Comparison of ENCODE assay signal across 19 mouse cellular contexts in genomic region chr17:3136127-3136526, GRCm38 (mm10). TPM values are rescaled to one million over a fixed set of nuclear protein-coding genes. Genes with fewer than 3 reads are reported as not detected.
A peak's percentile ranks its signal among the peaks of the same experiment; 100 is the strongest.
DNase-seq lines count a peak whose midpoint lies in the region; ATAC-seq lines count a peak whose summit lies in the region.
"Had no signal": no experiment of that assay in that cellular context is flagged by ENCODE, and none has a peak within 500 bp of the region (broad histone marks: within the 10 kb centered on the region; RNA-seq: fewer than 3 reads in every experiment).

No protein-coding gene starts in this region.

- DNase-seq in CD4-positive helper T cell, adult 2 months (ENCODE audit: low read depth, low spot score), result peak; percentile 29
- DNase-seq in CD4-positive, CD25-positive, alpha-beta regulatory T cell, adult 2 months (ENCODE audit: low read depth, low spot score), result peak; percentile 52
- DNase-seq in naive thymus-derived CD4-positive, alpha-beta T cell, adult 2 months (ENCODE audit: low read depth), result peak; percentile 20
- DNase-seq in left cerebral cortex, adult 11 months (ENCODE audit: low spot score), result no peak
- DNase-seq in urinary bladder, adult 2 months (ENCODE audit: low spot score), result no peak
- DNase-seq: adrenal gland, postnatal 10 days; adrenal gland, postnatal 36 days; cerebellum, adult 2 months; cerebellum, postnatal 10 days; gastrocnemius, adult 2 months; gastrocnemius, postnatal 25 days; heart, adult 18-20 months; heart, postnatal 10 days; heart, postnatal 36 days had no signal

- peak; percentile 65 for ATAC-seq in activated CD4-positive, CD25-positive, alpha-beta regulatory T cell, adult 4 months
- ATAC-seq: forebrain, embryonic 13.5 days; forebrain, embryonic 16.5 days; hindbrain, embryonic 16.5 days; intestine, postnatal 0 days had no signal

RNA-seq across cellular contexts. Expression of gene Scaf8, which starts 21.4 kb away (rescaled TPM):
- 10 to 100 TPM; 23.7 to 24.2 TPM for polyA plus RNA-seq in activated CD4-positive, CD25-positive, alpha-beta regulatory T cell, adult 4 months (2017; shearing (Covaris generic))
- polyA plus RNA-seq in urinary bladder, adult 2 months (2012; rRNA removed), result 23.0 and 25.0 TPM in 2 replicates

Comparison
In these comparisons a context has a peak if more than half of its experiments do, and no peak if none do; other contexts are left out.
1. DNase-seq: peak in CD4-positive helper T cell, adult 2 months (single experiment), CD4-positive, CD25-positive, alpha-beta regulatory T cell, adult 2 months (single experiment) and naive thymus-derived CD4-positive, alpha-beta T cell, adult 2 months (single experiment); none in left cerebral cortex, adult 11 months (single experiment) and urinary bladder, adult 2 months (single experiment).